Mouse (Mus musculus) ES-E14 (cell line): ENCODE measurements around the gene Pde6h.

Experiments used
- HCFC1 ChIP-seq: IDR thresholded peaks from 2 replicates; pipeline ENCODE4 v1.6.1; 2012; ENCODE audit warnings: low read length, inconsistent platforms, borderline replicate concordance; ENCODE audit not compliant: insufficient read depth
- MAFK ChIP-seq: IDR thresholded peaks from 2 replicates; pipeline ENCODE4 v1.6.1; 2014; ENCODE audit warnings: mild to moderate bottlenecking, low read depth, low read length, inconsistent platforms; ENCODE audit not compliant: insufficient read depth
- ZC3H11A ChIP-seq: IDR thresholded peaks from 2 replicates; pipeline ENCODE4 v1.6.1; 2012; ENCODE audit warnings: low read depth, mild to moderate bottlenecking, inconsistent platforms, low read length, borderline replicate concordance

GRCm38 (mm10) chr6:136935233-136935632, 11.6 kb downstream of the Pde6h start:
- no peak for TF ChIP-seq HCFC1
- no peak for TF ChIP-seq ZC3H11A
- TF ChIP-seq MAFK = no peak
